Mouse (Mus musculus) forebrain, embryonic 16.5 days (tissue): ENCODE results near the gene Fastkd2. TPM values are rescaled to one million over a fixed set of nuclear protein-coding genes. Genes with fewer than 3 reads are reported as not detected.

Experiments used
- polyA plus RNA-seq: library from polyadenylated mRNA; unstranded; fragments of >200 nt; fragmentation: Nextera tagmentation; extraction: Ambion mirVana; gene quantifications from 2 replicates; pipeline ENCODE4 v1.2.1, GENCODE M21; 2015

The Fastkd2 gene
- polyA plus RNA-seq, 1 experiment from 2014 or later, result 43.8 TPM

Other genes with a start within 250 kb of the Fastkd2 start
- not detected in 2 replicates for gene Gm39653, start 114.6 kb upstream of the Fastkd2 start, polyA plus RNA-seq
- gene Dytn, start 43.7 kb upstream of the Fastkd2 start, polyA plus RNA-seq, result not detected in 2 replicates
- 0.14 and 0.28 TPM in 2 replicates for gene Mdh1b, start 296 bp upstream of the Fastkd2 start, polyA plus RNA-seq
- 0.22 and 0.38 TPM in 2 replicates for gene 4933402D24Rik, start 38.7 kb downstream of the Fastkd2 start, polyA plus RNA-seq